Mouse (Mus musculus) liver, embryonic 12.5 days (tissue): Measurements from ENCODE around the gene Upf2. TPM values are rescaled to one million over a fixed set of nuclear protein-coding genes. Genes with fewer than 3 reads are reported as not detected.

Experiments
- ATAC-seq: fragments of 200-750 bp; cut with Nextera tagmentation; 2 replicates; pipeline ENCODE4 v1.8.0; 2017; ENCODE audit warnings: moderate number of reproducible peaks, mild to moderate bottlenecking, moderate library complexity
- H3K27ac ChIP-seq: fragments of 300-500 bp; sonication (generic); 2 replicates; pipeline ENCODE4 v1.5.1; 2016; ENCODE audit warnings: mild to moderate bottlenecking
- H3K27me3 ChIP-seq: fragments of 300-500 bp; sonication (generic); replicated peaks from 2 replicates; pipeline ENCODE4 v1.6.1; 2016; ENCODE audit warnings: mild to moderate bottlenecking, moderate library complexity
- H3K36me3 ChIP-seq: fragments of 300-500 bp; sonication (generic); 2 replicates; pipeline ENCODE4 v1.6.1; 2016; ENCODE audit warnings: mild to moderate bottlenecking, moderate library complexity
- H3K4me1 ChIP-seq: fragments of 300-500 bp; sonication (generic); 2 replicates; pipeline ENCODE4 v1.6.1; 2016
- H3K4me2 ChIP-seq: fragments of 300-500 bp; sonication (generic); 2 replicates; pipeline ENCODE4 v1.6.1; 2016; ENCODE audit warnings: mild to moderate bottlenecking, moderate library complexity
- H3K4me3 ChIP-seq: fragments of 300-500 bp; sonication (generic); 2 replicates; pipeline ENCODE4 v1.5.1; 2016; ENCODE audit warnings: mild to moderate bottlenecking, moderate library complexity
- H3K9ac ChIP-seq: fragments of 300-500 bp; sonication (generic); 2 replicates; pipeline ENCODE4 v1.6.1; 2016; ENCODE audit warnings: mild to moderate bottlenecking, moderate library complexity
- H3K9me3 ChIP-seq: fragments of 300-500 bp; sonication (generic); replicated peaks from 2 replicates; pipeline ENCODE4 v1.6.1; 2016; ENCODE audit warnings: mild to moderate bottlenecking, moderate library complexity
- WGBS: fragments of 180-500 bp; shearing (Covaris S2); methylation state at CpG from one replicate; pipeline ENCODE4 v1.1.7; 2016; ENCODE audit not compliant: insufficient replicate concordance; 5-methylcytosine and 5-hydroxymethylcytosine counted together
- polyA plus RNA-seq: library from polyadenylated mRNA; unstranded; fragments of >200 nt; fragmentation: Nextera tagmentation; extraction: Ambion mirVana; gene quantifications from 2 replicates; pipeline ENCODE4 v1.2.1, GENCODE M21; 2016

Gene Upf2
- polyA plus RNA-seq, 1 experiment from 2014 or later = 6.8 TPM

GRCm38 (mm10) chr2:6042644-6043043 lies 91.4 kb downstream of the Upf2 start:
- no peak for ATAC-seq
- Histone ChIP-seq H3K4me3 (no peak overlapping the region), H3K27ac (no peak overlapping the region), H3K9me3 (no peaks in the 10 kb centered on the region), H3K36me3 (peaks cover 51% of the 10 kb centered on the region), H3K27me3 (no peaks in the 10 kb centered on the region), H3K4me2 (no peak overlapping the region), H3K9ac (no peak overlapping the region), H3K4me1 (no peaks in the 10 kb centered on the region)
- WGBS = 83% methylated on average over 1 of the region's 1 CpGs

- no peak overlapping the region for H3K27ac ChIP-seq
- peaks cover 9% of the 10 kb centered on the region for H3K4me1 ChIP-seq
- no peak overlapping the region for H3K9ac ChIP-seq
- no peak for ATAC-seq
- peaks cover 63% of the 10 kb centered on the region for H3K36me3 ChIP-seq
- no peaks in the 10 kb centered on the region for H3K9me3 ChIP-seq
- no peak overlapping the region for H3K4me2 ChIP-seq
- no peaks in the 10 kb centered on the region for H3K27me3 ChIP-seq
- WGBS = 83% methylated on average over 7 of the region's 7 CpGs
- no peak overlapping the region for H3K4me3 ChIP-seq
These were observed 95.5 kb downstream of the Upf2 start for GRCm38 (mm10) chr2:6046796-6047195.

GRCm38 (mm10) chr2:6048570-6048969 lies 97.3 kb downstream of the Upf2 start:
- H3K9ac ChIP-seq = 0 out of 2 replicates have a peak overlapping the region, but pooled peaks have one; percentile 14
- 55% methylated on average over 4 of the region's 4 CpGs for WGBS
- no peak overlapping the region for H3K27ac ChIP-seq
- H3K9me3 ChIP-seq = no peaks in the 10 kb centered on the region
- H3K4me3 ChIP-seq = no peak overlapping the region
- H3K36me3 ChIP-seq = peaks cover 62% of the 10 kb centered on the region
- H3K4me2 ChIP-seq = no peak overlapping the region
- peaks cover 9% of the 10 kb centered on the region for H3K4me1 ChIP-seq
- ATAC-seq = peak; percentile 49; the same call in 1 of the 2 replicates
- H3K27me3 ChIP-seq = no peaks in the 10 kb centered on the region

- 77% methylated on average over 3 of the region's 3 CpGs for WGBS
- Histone ChIP-seq H3K9ac (no peak overlapping the region), H3K4me2 (no peak overlapping the region), H3K4me3 (no peak overlapping the region), H3K27me3 (no peaks in the 10 kb centered on the region), H3K27ac (no peak overlapping the region), H3K36me3 (peaks cover 60% of the 10 kb centered on the region), H3K9me3 (no peaks in the 10 kb centered on the region), H3K4me1 (peaks cover 9% of the 10 kb centered on the region)
- no peak for ATAC-seq
These were observed 97.7 kb downstream of the Upf2 start for GRCm38 (mm10) chr2:6049018-6049417.

- WGBS = 90% methylated on average over 11 of the region's 11 CpGs
- H3K9me3 ChIP-seq = no peaks in the 10 kb centered on the region
- ATAC-seq = no peak
- H3K27ac ChIP-seq = no peak overlapping the region
- H3K4me2 ChIP-seq = no peak overlapping the region
- H3K36me3 ChIP-seq = peaks cover 58% of the 10 kb centered on the region
- no peak overlapping the region for H3K4me3 ChIP-seq
- H3K27me3 ChIP-seq = no peaks in the 10 kb centered on the region
- no peak overlapping the region for H3K9ac ChIP-seq
- no peaks in the 10 kb centered on the region for H3K4me1 ChIP-seq
These were observed 104.2 kb downstream of the Upf2 start for GRCm38 (mm10) chr2:6055466-6055865.

GRCm38 (mm10) chr2:6056518-6056917 lies 105.2 kb downstream of the Upf2 start:
- H3K9me3 ChIP-seq = no peaks in the 10 kb centered on the region
- 79% methylated on average over 3 of the region's 3 CpGs for WGBS
- peaks cover 47% of the 10 kb centered on the region for H3K36me3 ChIP-seq
- no peak overlapping the region for H3K27ac ChIP-seq
- ATAC-seq = no peak
- no peaks in the 10 kb centered on the region for H3K27me3 ChIP-seq
- H3K9ac ChIP-seq = no peak overlapping the region
- H3K4me1 ChIP-seq = no peaks in the 10 kb centered on the region
- H3K4me2 ChIP-seq = no peak overlapping the region
- H3K4me3 ChIP-seq = no peak overlapping the region

- WGBS = 69% methylated on average over 2 of the region's 2 CpGs
- Histone ChIP-seq H3K9ac (no peak overlapping the region), H3K27ac (no peak overlapping the region), H3K4me1 (no peaks in the 10 kb centered on the region), H3K9me3 (no peaks in the 10 kb centered on the region), H3K4me3 (no peak overlapping the region), H3K36me3 (peaks cover 26% of the 10 kb centered on the region), H3K27me3 (peaks cover 1% of the 10 kb centered on the region; the same call in 1 of the 2 replicates), H3K4me2 (no peak overlapping the region)
- ATAC-seq = no peak
These were observed 108.0 kb downstream of the Upf2 start for GRCm38 (mm10) chr2:6059291-6059690.

GRCm38 (mm10) chr2:6060071-6060804 lies 109.0 kb downstream of the Upf2 start:
- H3K9me3 ChIP-seq = no peaks in the 10 kb centered on the region
- no peak overlapping the region for H3K4me3 ChIP-seq
- H3K27me3 ChIP-seq = peaks cover 7% of the 10 kb centered on the region; the same call in 1 of the 2 replicates
- H3K27ac ChIP-seq = no peak overlapping the region
- H3K36me3 ChIP-seq = peaks cover 18% of the 10 kb centered on the region
- H3K4me1 ChIP-seq = no peaks in the 10 kb centered on the region
- no peak overlapping the region for H3K4me2 ChIP-seq
- no peak overlapping the region for H3K9ac ChIP-seq
- no peak for ATAC-seq
- WGBS = 66% methylated on average over 10 of the region's 10 CpGs

- no peak overlapping the region for H3K4me2 ChIP-seq
- WGBS = 71% methylated on average over 6 of the region's 6 CpGs
- H3K4me1 ChIP-seq = peaks cover 17% of the 10 kb centered on the region
- H3K9me3 ChIP-seq = no peaks in the 10 kb centered on the region
- no peak overlapping the region for H3K9ac ChIP-seq
- no peaks in the 10 kb centered on the region for H3K36me3 ChIP-seq
- ATAC-seq = no peak
- no peak overlapping the region for H3K27ac ChIP-seq
- H3K4me3 ChIP-seq = no peak overlapping the region
- H3K27me3 ChIP-seq = peaks cover 10% of the 10 kb centered on the region; the same call in 1 of the 2 replicates
These were observed 116.1 kb downstream of the Upf2 start for GRCm38 (mm10) chr2:6067341-6067740.

- no peak overlapping the region for H3K9ac ChIP-seq
- ATAC-seq = no peak
- no peaks in the 10 kb centered on the region for H3K36me3 ChIP-seq
- peaks cover 4% of the 10 kb centered on the region; the same call in 1 of the 2 replicates for H3K27me3 ChIP-seq
- 24% methylated on average over 11 of the region's 11 CpGs for WGBS
- H3K4me1 ChIP-seq = peaks cover 17% of the 10 kb centered on the region
- H3K4me2 ChIP-seq = no peak overlapping the region
- no peak overlapping the region for H3K27ac ChIP-seq
- no peaks in the 10 kb centered on the region for H3K9me3 ChIP-seq
- no peak overlapping the region for H3K4me3 ChIP-seq
These were observed 119.7 kb downstream of the Upf2 start for GRCm38 (mm10) chr2:6070925-6071324.

- no peak overlapping the region for H3K4me2 ChIP-seq
- no peak overlapping the region for H3K27ac ChIP-seq
- H3K27me3 ChIP-seq = peaks cover 4% of the 10 kb centered on the region; the same call in 1 of the 2 replicates
- no peak overlapping the region for H3K9ac ChIP-seq
- 18% methylated on average over 11 of the region's 11 CpGs for WGBS
- no peak overlapping the region for H3K4me3 ChIP-seq
- no peaks in the 10 kb centered on the region for H3K36me3 ChIP-seq
- H3K9me3 ChIP-seq = no peaks in the 10 kb centered on the region
- peak; percentile 77 for ATAC-seq
- peaks cover 17% of the 10 kb centered on the region for H3K4me1 ChIP-seq
These were observed 120.5 kb downstream of the Upf2 start for GRCm38 (mm10) chr2:6071598-6072440.

- WGBS = 72% methylated on average over 7 of the region's 7 CpGs
- no peak overlapping the region for H3K9ac ChIP-seq
- ATAC-seq = no peak
These were observed 121.5 kb downstream of the Upf2 start for GRCm38 (mm10) chr2:6072685-6073260.

More at GRCm38 (mm10) chr2:6072685-6073260, 121.5 kb downstream of the Upf2 start:
- H3K36me3 ChIP-seq = no peaks in the 10 kb centered on the region
- no peak overlapping the region for H3K4me3 ChIP-seq
- peaks cover 4% of the 10 kb centered on the region; the same call in 1 of the 2 replicates for H3K27me3 ChIP-seq
- H3K4me1 ChIP-seq = peaks cover 17% of the 10 kb centered on the region
- no peaks in the 10 kb centered on the region for H3K9me3 ChIP-seq
- no peak overlapping the region for H3K4me2 ChIP-seq
- no peak overlapping the region for H3K27ac ChIP-seq
